In the genomic region with DNA sequence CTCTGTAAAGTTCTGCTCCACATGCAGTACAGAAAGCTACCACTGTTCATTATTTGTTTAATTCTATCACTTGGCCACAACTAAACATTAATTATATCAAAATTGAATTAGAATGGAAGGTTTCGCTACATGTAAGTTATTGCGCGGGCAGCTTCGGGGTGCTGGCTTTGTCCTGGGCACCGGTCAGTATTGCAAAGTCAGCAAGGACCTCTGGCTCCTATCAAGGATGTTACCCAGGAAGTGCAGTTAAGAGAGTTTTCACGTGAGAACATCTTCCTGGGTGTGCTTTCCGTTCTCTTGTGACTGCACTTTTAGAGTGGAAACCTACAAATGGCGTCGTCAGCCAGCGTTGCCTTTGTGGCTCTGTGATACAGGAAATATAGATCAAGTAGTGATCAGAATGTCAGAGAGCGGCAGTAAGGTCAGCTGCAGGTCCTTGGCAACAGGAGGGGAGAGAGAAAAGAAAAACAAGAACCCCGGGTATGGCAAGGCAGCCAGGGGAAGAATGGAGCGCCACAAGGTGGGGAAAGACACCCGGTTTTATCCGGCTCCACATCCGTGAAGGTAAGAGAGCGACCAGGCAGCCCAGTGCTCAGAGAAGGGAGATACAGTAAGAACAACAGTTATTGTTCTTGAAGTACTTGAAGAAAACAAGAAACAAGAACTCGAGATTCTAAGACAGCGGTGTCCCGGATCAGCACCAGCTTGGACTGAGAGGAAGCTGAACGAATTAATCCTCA, we compare ENCODE assay signal across 16 mouse cellular contexts. TPM values are rescaled to one million over a fixed set of nuclear protein-coding genes. Genes with fewer than 3 reads are reported as not detected.
DNase-seq lines count a peak whose midpoint lies in the region; ATAC-seq and TF ChIP-seq lines count a peak whose summit lies in the region.
"Had no signal": no experiment of that assay in that cellular context is flagged by ENCODE, and none has a peak within 500 bp of the region (broad histone marks: within the 10 kb centered on the region; RNA-seq: fewer than 3 reads in every experiment).

No protein-coding gene starts in this region.

- DNase-seq in adrenal gland, postnatal 10 days: peak; percentile 5
- DNase-seq in adrenal gland, postnatal 4 days (ENCODE audit: low spot score in 2 of 2): no peak
- peak; percentile 9 for DNase-seq in kidney, adult 18-20 months
- DNase-seq in kidney, postnatal 25 days: no peak
- DNase-seq in spleen, adult 2 months (ENCODE audit: low read depth in 1 of 2, low spot score in 2 of 2): no peak
- no peak for DNase-seq in spleen, postnatal 36 days (ENCODE audit: low spot score in 2 of 2)
- no peak for DNase-seq in c-Kit-positive CD71-positive TER-119-positive erythroid progenitor cells, embryonic 14.5 days (ENCODE audit: low spot score)
- DNase-seq: cerebellum, postnatal 36 days; kidney, postnatal 10 days; left cerebral cortex, postnatal 4 days; spleen, adult 18-20 months had no signal

- no peak overlapping the region for H3K4me3 ChIP-seq in spleen, adult 2 months (ENCODE audit: extremely low read depth, insufficient read depth, insufficient read length)
- H3K4me3 ChIP-seq: forebrain, embryonic 13.5 days; midbrain, embryonic 13.5 days had no signal

- no peaks in the 10 kb centered on the region for H3K36me3 ChIP-seq in spleen, adult 2 months (ENCODE audit: control insufficient read depth, insufficient read depth, low read length)
- H3K36me3 ChIP-seq: midbrain, embryonic 13.5 days had no signal

- peak overlapping the region; percentile 21; the same call in 1 of the 2 replicates for H3K27ac ChIP-seq in spleen, adult 2 months (ENCODE audit: insufficient read depth, low read length)
- H3K27ac ChIP-seq: forebrain, embryonic 13.5 days; hindbrain, embryonic 14.5 days; midbrain, embryonic 13.5 days had no signal

- H3K27me3 ChIP-seq in spleen, adult 2 months (ENCODE audit: control insufficient read depth, insufficient read depth, low read length): no peaks in the 10 kb centered on the region
- H3K27me3 ChIP-seq: forebrain, embryonic 13.5 days; midbrain, embryonic 13.5 days had no signal

- TF ChIP-seq POLR2A in spleen, adult 2 months (IDR thresholded peaks at IDR 0.05; ENCODE audit: low read depth, low read length): no peak

- no peak for TF ChIP-seq CTCF in spleen, adult 2 months (IDR thresholded peaks at IDR 0.05; ENCODE audit: extremely low read depth, insufficient read depth, insufficient read length, insufficient replicate concordance)

- peak; percentile 6; the same call in 1 of the 2 replicates for ATAC-seq in megakaryocyte, adult 5-6 weeks (ENCODE audit: poor library complexity, severe bottlenecking)
- ATAC-seq: forebrain, embryonic 13.5 days; midbrain, embryonic 13.5 days had no signal

- WGBS in spleen, adult 2 months: 68% methylated on average over 21 of the region's 21 CpGs

- no peaks in the 10 kb centered on the region for H3K4me1 ChIP-seq in spleen, adult 2 months (ENCODE audit: control insufficient read depth, insufficient read depth, insufficient read length)
- H3K4me1 ChIP-seq: forebrain, embryonic 13.5 days; midbrain, embryonic 13.5 days had no signal

RNA-seq across cellular contexts. Expression of gene Map3k7cl, which starts 57.6 kb away (rescaled TPM):
- 1 to 10 TPM; 4.1 to 5.5 TPM for total RNA-seq in adrenal gland, postnatal 10 days (2021)
- total RNA-seq in adrenal gland, postnatal 4 days (2021): 1 to 10 TPM; 3.8 to 7.0 TPM
- polyA plus RNA-seq in spleen, adult 2 months (2012; rRNA removed): 0.69 and 0.78 TPM in 2 replicates
- total RNA-seq in megakaryocyte, adult 5-6 weeks (2015): not detected in 2 replicates
- total RNA-seq in megakaryocyte, adult 5-6 weeks (2017): not detected in 2 replicates
- polyA plus RNA-seq: midbrain, embryonic 13.5 days; neural tube, embryonic 14.5 days had no signal

Comparison
In these comparisons a context has a peak if more than half of its experiments do, and no peak if none do; other contexts are left out.
1. DNase-seq: peak in adrenal gland, postnatal 10 days (single experiment) and kidney, adult 18-20 months (single experiment); none in adrenal gland, postnatal 4 days (0 of 2), kidney, postnatal 25 days (0 of 2), spleen, adult 2 months (0 of 2), spleen, postnatal 36 days (0 of 2) and c-Kit-positive CD71-positive TER-119-positive erythroid progenitor cells, embryonic 14.5 days (single experiment).
2. RNA of gene Map3k7cl, which starts 57.6 kb away (total RNA-seq): 3.8 to 7.0 TPM in adrenal gland, postnatal 4 days and 4.1 to 5.5 TPM in adrenal gland, postnatal 10 days; not detected in megakaryocyte, adult 5-6 weeks; every median in the first group is over 4 times any median in the second.